Mouse (Mus musculus): ENCODE results near the gene Lancl1. TPM values are rescaled to one million over a fixed set of nuclear protein-coding genes. Genes with fewer than 3 reads are reported as not detected.

The Lancl1 gene
- total and polyA plus RNA-seq, 2 experiments = 25.5 to 39.2 TPM

- TF ChIP-seq POLR2A (IDR thresholded peaks at IDR 0.05; ENCODE audit: extremely low read depth, insufficient read depth, low read length) (no peak), CTCF (IDR thresholded peaks at IDR 0.05; ENCODE audit: low read depth, low read length) (no peak)
- H3K36me3 ChIP-seq (ENCODE audit: control insufficient read depth, insufficient read depth, low read length) = no peaks in the 10 kb centered on the region
- no peaks in the 10 kb centered on the region for H3K27me3 ChIP-seq (ENCODE audit: control insufficient read depth, insufficient read depth, low read length)
- H3K4me1 ChIP-seq (ENCODE audit: control insufficient read depth, insufficient read depth, low read length) = peaks cover 9% of the 10 kb centered on the region; the same call in 1 of the 2 replicates
- peaks cover 3% of the 10 kb centered on the region; the same call in 1 of the 2 replicates for H3K79me2 ChIP-seq (ENCODE audit: control insufficient read depth, insufficient read depth, low read length)
- H3K4me3 ChIP-seq (ENCODE audit: insufficient read depth, low read depth, low read length) = no peak overlapping the region
- no peak overlapping the region for H3K9ac ChIP-seq (ENCODE audit: low read depth, low read length)
- H3K27ac ChIP-seq (replicated peaks; ENCODE audit: insufficient read depth, low read depth, low read length) = no peak overlapping the region
- no peak for DNase-seq (ENCODE audit: extremely low read depth, low read depth, low spot score)
- WGBS = 87% methylated on average over 9 of the region's 9 CpGs
Observed at GRCm38 (mm10) chr1:67065347-67066270, 26.9 kb upstream of the Lancl1 start.

GRCm38 (mm10) chr1:67061456-67062085 lies 22.9 kb upstream of the Lancl1 start:
- H3K4me3 ChIP-seq (ENCODE audit: insufficient read depth, low read depth, low read length) = no peak overlapping the region; the same call in 1 of the 2 replicates
- peaks cover 2% of the 10 kb centered on the region; the same call in 1 of the 2 replicates for H3K4me1 ChIP-seq (ENCODE audit: control insufficient read depth, insufficient read depth, low read length)
- H3K27me3 ChIP-seq (ENCODE audit: control insufficient read depth, insufficient read depth, low read length) = no peaks in the 10 kb centered on the region
- TF ChIP-seq CTCF (IDR thresholded peaks at IDR 0.05; ENCODE audit: low read depth, low read length) = peak; percentile 71; the same call in 1 of the 2 replicates
- no peak for TF ChIP-seq POLR2A (IDR thresholded peaks at IDR 0.05; ENCODE audit: extremely low read depth, insufficient read depth, low read length)
- peaks cover 3% of the 10 kb centered on the region; the same call in 1 of the 2 replicates for H3K79me2 ChIP-seq (ENCODE audit: control insufficient read depth, insufficient read depth, low read length)
- no peaks in the 10 kb centered on the region for H3K36me3 ChIP-seq (ENCODE audit: control insufficient read depth, insufficient read depth, low read length)
- no peak overlapping the region for H3K9ac ChIP-seq (ENCODE audit: low read depth, low read length)
- no peak overlapping the region for H3K27ac ChIP-seq (replicated peaks; ENCODE audit: insufficient read depth, low read depth, low read length)
- peak; percentile 80 for DNase-seq (ENCODE audit: extremely low read depth, low read depth, low spot score)
- 8% methylated on average over 7 of the region's 7 CpGs for WGBS

- Histone ChIP-seq H3K36me3 (ENCODE audit: control insufficient read depth, insufficient read depth, low read length) (no peaks in the 10 kb centered on the region), H3K27me3 (ENCODE audit: control insufficient read depth, insufficient read depth, low read length) (no peaks in the 10 kb centered on the region), H3K79me2 (ENCODE audit: control insufficient read depth, insufficient read depth, low read length) (no peaks in the 10 kb centered on the region), H3K27ac (replicated peaks; ENCODE audit: insufficient read depth, low read depth, low read length) (peak overlapping the region; percentile 42; the same call in 1 of the 2 replicates), H3K4me1 (ENCODE audit: control insufficient read depth, insufficient read depth, low read length) (peaks cover 4% of the 10 kb centered on the region; the same call in 1 of the 2 replicates), H3K4me3 (ENCODE audit: insufficient read depth, low read depth, low read length) (no peak overlapping the region), H3K9ac (ENCODE audit: low read depth, low read length) (no peak overlapping the region)
- TF ChIP-seq CTCF (IDR thresholded peaks at IDR 0.05; ENCODE audit: low read depth, low read length) = no peak
- peak; percentile 74 for DNase-seq (ENCODE audit: extremely low read depth, low read depth, low spot score)
- 29% methylated on average over 7 of the region's 7 CpGs for WGBS
Observed at GRCm38 (mm10) chr1:67055816-67056215, 17.1 kb upstream of the Lancl1 start.

- Histone ChIP-seq H3K36me3 (ENCODE audit: control insufficient read depth, insufficient read depth, low read length) (no peaks in the 10 kb centered on the region), H3K79me2 (ENCODE audit: control insufficient read depth, insufficient read depth, low read length) (no peaks in the 10 kb centered on the region), H3K27ac (replicated peaks; ENCODE audit: insufficient read depth, low read depth, low read length) (no peak overlapping the region), H3K27me3 (ENCODE audit: control insufficient read depth, insufficient read depth, low read length) (no peaks in the 10 kb centered on the region), H3K4me1 (ENCODE audit: control insufficient read depth, insufficient read depth, low read length) (peaks cover 4% of the 10 kb centered on the region; the same call in 1 of the 2 replicates), H3K9ac (ENCODE audit: low read depth, low read length) (no peak overlapping the region), H3K4me3 (ENCODE audit: insufficient read depth, low read depth, low read length) (no peak overlapping the region)
- TF ChIP-seq POLR2A (IDR thresholded peaks at IDR 0.05; ENCODE audit: extremely low read depth, insufficient read depth, low read length) = no peak
- 86% methylated on average over 4 of the region's 4 CpGs for WGBS
- DNase-seq (ENCODE audit: extremely low read depth, low read depth, low spot score) = no peak
Observed at GRCm38 (mm10) chr1:67052721-67053120, 14.0 kb upstream of the Lancl1 start.

- Histone ChIP-seq H3K36me3 (ENCODE audit: control insufficient read depth, insufficient read depth, low read length) (no peaks in the 10 kb centered on the region), H3K4me1 (ENCODE audit: control insufficient read depth, insufficient read depth, low read length) (no peaks in the 10 kb centered on the region), H3K4me3 (ENCODE audit: insufficient read depth, low read depth, low read length) (no peak overlapping the region), H3K27ac (replicated peaks; ENCODE audit: insufficient read depth, low read depth, low read length) (no peak overlapping the region), H3K9ac (ENCODE audit: low read depth, low read length) (no peak overlapping the region), H3K27me3 (ENCODE audit: control insufficient read depth, insufficient read depth, low read length) (no peaks in the 10 kb centered on the region), H3K79me2 (ENCODE audit: control insufficient read depth, insufficient read depth, low read length) (no peaks in the 10 kb centered on the region)
- TF ChIP-seq CTCF (IDR thresholded peaks at IDR 0.05; ENCODE audit: low read depth, low read length) = no peak
- TF ChIP-seq POLR2A (IDR thresholded peaks at IDR 0.05; ENCODE audit: extremely low read depth, insufficient read depth, low read length) = no peak
- WGBS = 42% methylated on average over 1 of the region's 1 CpGs
- no peak for DNase-seq (ENCODE audit: extremely low read depth, low read depth, low spot score)
Observed at GRCm38 (mm10) chr1:67049600-67049999, 10.9 kb upstream of the Lancl1 start.
